Mouse (Mus musculus) hindbrain, embryonic 10.5 days (tissue): ENCODE data around the gene Cnst. TPM values are rescaled to one million over a fixed set of nuclear protein-coding genes. Genes with fewer than 3 reads are reported as not detected.
"Not testable (repeated sequence)": the region's sequence is repeated elsewhere in the genome, so short reads cannot be mapped to it uniquely, and the experiment has no call there.

Experiments
- DNase-seq: peaks from one replicate; pipeline ENCODE4 v3.0.0-alpha.2; 2017; ENCODE audit warnings: low spot score
- H3K27ac ChIP-seq: fragments of 300-500 bp; sonication (generic); 2 replicates; pipeline ENCODE4 v1.5.1; 2016; ENCODE audit warnings: mild to moderate bottlenecking, moderate library complexity
- H3K27me3 ChIP-seq: fragments of 300-500 bp; sonication (generic); 2 replicates; pipeline ENCODE4 v1.6.1; 2016; ENCODE audit warnings: mild to moderate bottlenecking; ENCODE audit not compliant: poor library complexity, insufficient read depth, severe bottlenecking
- H3K36me3 ChIP-seq: fragments of 300-500 bp; sonication (generic); 2 replicates; pipeline ENCODE4 v1.6.1; 2016; ENCODE audit warnings: mild to moderate bottlenecking, moderate library complexity
- H3K4me1 ChIP-seq: fragments of 300-500 bp; sonication (generic); replicated peaks from 2 replicates; pipeline ENCODE4 v1.6.1; 2016; ENCODE audit warnings: mild to moderate bottlenecking
- H3K4me3 ChIP-seq: fragments of 300-500 bp; sonication (generic); 2 replicates; pipeline ENCODE4 v1.5.1; 2016; ENCODE audit warnings: mild to moderate bottlenecking, moderate library complexity
- H3K9me3 ChIP-seq: fragments of 300-500 bp; sonication (generic); 2 replicates; pipeline ENCODE4 v1.6.1; 2016; ENCODE audit warnings: mild to moderate bottlenecking, moderate library complexity
- WGBS: fragments of 180-500 bp; shearing (Covaris S2); methylation state at CpG from one replicate; pipeline ENCODE4 v1.1.7; 2016; 5-methylcytosine and 5-hydroxymethylcytosine counted together
- polyA plus RNA-seq: library from polyadenylated mRNA; unstranded; fragments of >200 nt; fragmentation: Nextera tagmentation; extraction: Ambion mirVana; gene quantifications from 2 replicates; pipeline ENCODE4 v1.2.1, GENCODE M21; 2016

Cnst gene
- polyA plus RNA-seq, 1 experiment from 2014 or later: 21.4 TPM

- DNase-seq: no peak
- Histone ChIP-seq H3K36me3 (no peaks in the 10 kb centered on the region), H3K27ac (no peak overlapping the region), H3K9me3 (no peaks in the 10 kb centered on the region), H3K27me3 (no peaks in the 10 kb centered on the region), H3K4me3 (no peak overlapping the region), H3K4me1 (0 out of 2 replicates have a peak, but pooled peaks cover 4% of the 10 kb centered on the region)
- 82% methylated on average over 4 of the region's 4 CpGs for WGBS
Observed at GRCm38 (mm10) chr1:179642726-179643125, 96.6 kb downstream of the Cnst start.

GRCm38 (mm10) chr1:179644151-179644550, 98.0 kb downstream of the Cnst start:
- Histone ChIP-seq H3K36me3 (no peaks in the 10 kb centered on the region), H3K27me3 (no peaks in the 10 kb centered on the region), H3K4me3 (no peak overlapping the region), H3K4me1 (0 out of 2 replicates have a peak, but pooled peaks cover 4% of the 10 kb centered on the region), H3K27ac (no peak overlapping the region), H3K9me3 (no peaks in the 10 kb centered on the region)
- no peak for DNase-seq
- WGBS: 79% methylated on average over 3 of the region's 3 CpGs

GRCm38 (mm10) chr1:179645101-179645979, 99.2 kb downstream of the Cnst start:
- no peaks in the 10 kb centered on the region for H3K9me3 ChIP-seq
- 0 out of 2 replicates have a peak, but pooled peaks cover 4% of the 10 kb centered on the region for H3K4me1 ChIP-seq
- WGBS: 67% methylated on average over 13 of the region's 13 CpGs
- H3K36me3 ChIP-seq: no peaks in the 10 kb centered on the region
- H3K27ac ChIP-seq: peak overlapping the region; percentile 56; the same call in 1 of the 2 replicates
- peak; percentile 82 for DNase-seq
- peak overlapping the region; percentile 36 for H3K4me3 ChIP-seq
- H3K27me3 ChIP-seq: no peaks in the 10 kb centered on the region

- Histone ChIP-seq H3K27me3 (no peaks in the 10 kb centered on the region), H3K36me3 (no peaks in the 10 kb centered on the region), H3K4me1 (0 out of 2 replicates have a peak, but pooled peaks cover 4% of the 10 kb centered on the region), H3K9me3 (no peaks in the 10 kb centered on the region), H3K4me3 (peak overlapping the region; percentile 36), H3K27ac (peak overlapping the region; percentile 56; the same call in 1 of the 2 replicates)
- no peak for DNase-seq
- WGBS: 31% methylated on average over 4 of the region's 4 CpGs
Observed at GRCm38 (mm10) chr1:179645980-179646268, 99.8 kb downstream of the Cnst start.

GRCm38 (mm10) chr1:179648678-179649077, 102.5 kb downstream of the Cnst start:
- not testable (repeated sequence) for H3K27me3 ChIP-seq, H3K36me3 ChIP-seq, H3K4me3 ChIP-seq, H3K4me1 ChIP-seq, H3K9me3 ChIP-seq, H3K27ac ChIP-seq, DNase-seq
- WGBS: 75% methylated on average over 5 of the region's 5 CpGs

DNA sequence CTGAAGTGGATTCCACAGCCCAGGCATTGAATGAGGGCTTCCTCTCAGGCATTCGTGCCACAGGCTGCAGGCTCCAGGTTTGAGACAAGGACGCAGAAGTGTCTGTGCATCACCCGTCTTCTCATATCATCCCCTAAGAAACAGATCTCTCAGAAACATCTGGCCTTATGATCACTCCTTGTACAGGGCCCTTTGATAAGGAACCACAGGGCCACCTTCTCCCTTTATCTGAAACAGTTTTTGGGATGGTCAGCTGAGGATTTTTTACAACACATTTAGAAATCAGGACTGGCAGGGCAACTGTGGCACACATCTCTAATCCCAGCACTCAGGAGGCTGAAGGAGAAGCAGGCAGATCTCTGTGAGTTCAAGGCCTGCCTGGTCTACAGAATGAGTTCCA, 103.2 kb downstream of the Cnst start:
- Histone ChIP-seq H3K4me1 (0 out of 2 replicates have a peak, but pooled peaks cover 4% of the 10 kb centered on the region), H3K36me3 (no peaks in the 10 kb centered on the region), H3K9me3 (no peaks in the 10 kb centered on the region), H3K4me3 (no peak overlapping the region), H3K27me3 (no peaks in the 10 kb centered on the region), H3K27ac (no peak overlapping the region)
- DNase-seq: no peak
- 88% methylated on average over 3 of the region's 3 CpGs for WGBS

GRCm38 (mm10) chr1:179650284-179650683, 104.1 kb downstream of the Cnst start:
- WGBS: 74% methylated on average over 4 of the region's 4 CpGs
- H3K36me3 ChIP-seq: no peaks in the 10 kb centered on the region

DNA sequence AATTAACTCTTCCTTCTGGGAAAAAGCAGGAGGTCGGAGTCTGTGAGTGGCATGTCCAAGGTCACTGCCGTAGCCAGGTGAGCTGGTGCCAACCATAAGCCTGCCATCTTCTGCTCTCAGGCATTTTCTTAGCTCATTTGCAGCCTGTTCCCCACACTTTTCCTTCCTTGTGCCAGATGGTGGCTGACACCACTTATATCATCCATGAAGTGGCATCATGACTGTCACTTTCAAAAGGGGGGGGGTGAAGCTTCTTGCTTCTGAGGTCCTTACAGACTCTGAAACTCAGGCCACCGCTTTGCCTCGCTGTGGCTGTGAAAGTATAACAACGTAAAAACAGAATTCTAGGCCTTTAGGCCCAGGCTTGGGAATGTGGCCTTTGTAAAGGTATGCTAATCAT, 105.1 kb downstream of the Cnst start:
- Histone ChIP-seq H3K4me3 (no peak overlapping the region), H3K4me1 (no peaks in the 10 kb centered on the region), H3K27me3 (no peaks in the 10 kb centered on the region), H3K36me3 (no peaks in the 10 kb centered on the region), H3K9me3 (no peaks in the 10 kb centered on the region), H3K27ac (no peak overlapping the region)
- WGBS: 87% methylated on average over 5 of the region's 5 CpGs
- no peak for DNase-seq

More at GRCm38 (mm10) chr1:179650284-179650683, 104.1 kb downstream of the Cnst start:
- H3K27ac ChIP-seq: no peak overlapping the region
- H3K9me3 ChIP-seq: no peaks in the 10 kb centered on the region
- no peaks in the 10 kb centered on the region for H3K27me3 ChIP-seq
- no peak overlapping the region for H3K4me3 ChIP-seq
- H3K4me1 ChIP-seq: 0 out of 2 replicates have a peak, but pooled peaks cover 4% of the 10 kb centered on the region
- DNase-seq: no peak

DNA sequence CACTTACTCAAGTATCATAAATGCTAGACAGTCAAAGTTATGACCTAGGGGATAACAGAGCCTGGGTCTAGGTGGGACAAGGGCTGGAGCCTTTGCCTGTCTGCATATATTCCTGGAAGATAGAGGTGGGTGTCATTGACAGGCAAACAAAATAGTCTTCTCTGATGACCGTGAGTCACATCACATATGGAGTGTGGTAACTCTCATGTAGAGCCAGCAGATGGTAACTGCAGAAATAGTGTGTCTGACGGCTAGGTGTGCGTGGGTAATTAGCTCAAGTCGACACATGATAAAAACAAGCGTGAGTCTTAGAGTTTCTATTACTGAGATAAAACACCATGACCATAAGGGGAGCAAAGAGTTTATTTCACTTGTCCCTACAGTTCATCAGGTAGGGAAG, 116.9 kb downstream of the Cnst start:
- no peaks in the 10 kb centered on the region for H3K27me3 ChIP-seq
- H3K4me1 ChIP-seq: peaks cover 23% of the 10 kb centered on the region
- H3K27ac ChIP-seq: no peak overlapping the region
- H3K9me3 ChIP-seq: no peaks in the 10 kb centered on the region
- no peak for DNase-seq
- H3K36me3 ChIP-seq: no peaks in the 10 kb centered on the region
- 89% methylated on average over 5 of the region's 5 CpGs for WGBS
- H3K4me3 ChIP-seq: no peak overlapping the region

- no peak for DNase-seq
- no peaks in the 10 kb centered on the region for H3K27me3 ChIP-seq
- no peaks in the 10 kb centered on the region for H3K36me3 ChIP-seq
- H3K27ac ChIP-seq: peak overlapping the region; percentile 45; the same call in 1 of the 2 replicates
- no peak overlapping the region for H3K4me3 ChIP-seq
- H3K4me1 ChIP-seq: peaks cover 37% of the 10 kb centered on the region
- 64% methylated on average over 4 of the region's 4 CpGs for WGBS
- H3K9me3 ChIP-seq: no peaks in the 10 kb centered on the region
Observed at GRCm38 (mm10) chr1:179664309-179664930, 118.2 kb downstream of the Cnst start.

DNA sequence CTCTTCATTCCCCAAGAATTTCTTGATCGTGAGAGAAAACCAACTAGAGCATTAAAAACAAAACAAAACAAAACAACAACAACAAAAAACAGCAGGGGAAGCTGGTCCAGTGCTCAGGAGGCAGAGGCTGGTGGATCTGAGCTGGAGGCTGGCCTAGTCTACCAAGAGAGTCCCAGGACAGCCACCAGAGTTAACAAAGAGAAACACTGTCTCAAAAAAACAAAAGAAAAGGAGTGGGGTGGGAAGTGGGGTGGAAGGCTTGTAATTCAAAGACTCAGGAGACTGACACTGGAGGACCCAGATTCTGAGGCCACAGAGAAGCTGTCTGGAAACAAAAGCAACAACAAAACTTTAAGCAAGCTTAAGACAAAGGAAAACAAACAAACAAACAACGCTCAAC, 120.8 kb downstream of the Cnst start:
- H3K9me3 ChIP-seq: no peaks in the 10 kb centered on the region
- H3K4me1 ChIP-seq: peaks cover 51% of the 10 kb centered on the region
- no peak for DNase-seq
- peaks cover 13% of the 10 kb centered on the region for H3K36me3 ChIP-seq
- peak overlapping the region; percentile 95; the same call in 1 of the 2 replicates for H3K4me3 ChIP-seq
- WGBS: 38% methylated on average over 2 of the region's 2 CpGs
- H3K27ac ChIP-seq: peak overlapping the region; percentile 97
- H3K27me3 ChIP-seq: no peaks in the 10 kb centered on the region

DNA sequence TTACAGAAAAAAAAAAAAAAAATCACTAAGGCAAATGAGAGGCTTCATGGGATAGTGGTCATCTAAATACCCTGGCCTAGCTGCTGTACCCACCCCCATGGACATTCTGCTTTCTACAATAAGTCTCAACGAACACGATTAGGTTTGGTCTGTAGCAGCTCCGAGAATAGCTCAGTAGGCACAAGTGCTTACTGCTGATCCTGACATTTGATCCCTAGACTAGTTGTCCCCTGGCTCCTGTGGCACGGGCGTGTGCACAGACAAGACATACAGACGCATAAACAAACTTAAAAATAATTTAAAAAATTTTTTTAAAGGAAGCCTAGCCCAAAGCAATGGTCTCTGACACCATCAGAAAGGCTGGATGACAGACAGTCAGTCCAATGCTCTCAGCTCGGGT, 121.3 kb downstream of the Cnst start:
- Histone ChIP-seq H3K9me3 (no peaks in the 10 kb centered on the region), H3K27ac (peak overlapping the region; percentile 97), H3K27me3 (no peaks in the 10 kb centered on the region), H3K4me1 (peaks cover 51% of the 10 kb centered on the region), H3K4me3 (peak overlapping the region; percentile 95), H3K36me3 (peaks cover 17% of the 10 kb centered on the region)
- DNase-seq: no peak
- 1% methylated on average over 7 of the region's 7 CpGs for whole genome bisulfite sequencing
